Mouse (Mus musculus) midbrain, embryonic 12.5 days (tissue): ENCODE measurements at regions not wholly inside any gene's neighbourhood (a gene's known extent, or its start where the extent isn't known, plus 50 kb on each side); places are given as distances from the start of the nearest gene placed in this dataset.

Experiments
- ATAC-seq: fragments of 200-750 bp; cut with Nextera tagmentation; 2 replicates; pipeline ENCODE4 v1.8.0; 2017; ENCODE audit warnings: low read depth, moderate TSS enrichment, moderate library complexity; ENCODE audit not compliant: low FRiP score
- H3K27ac ChIP-seq: fragments of 300-500 bp; sonication (generic); replicated peaks from 2 replicates; pipeline ENCODE4 v1.5.1; 2016; ENCODE audit warnings: mild to moderate bottlenecking
- H3K27me3 ChIP-seq: fragments of 300-500 bp; sonication (generic); 2 replicates; pipeline ENCODE4 v1.6.1; 2016; ENCODE audit warnings: mild to moderate bottlenecking
- H3K36me3 ChIP-seq: fragments of 300-500 bp; sonication (generic); 2 replicates; pipeline ENCODE4 v1.6.1; 2016
- H3K4me1 ChIP-seq: fragments of 300-500 bp; sonication (generic); 2 replicates; pipeline ENCODE4 v1.6.1; 2016
- H3K4me2 ChIP-seq: fragments of 300-500 bp; sonication (generic); replicated peaks from 2 replicates; pipeline ENCODE4 v1.6.1; 2016; ENCODE audit warnings: mild to moderate bottlenecking, moderate library complexity
- H3K4me3 ChIP-seq: fragments of 300-500 bp; sonication (generic); 2 replicates; pipeline ENCODE4 v1.5.1; 2016; ENCODE audit warnings: mild to moderate bottlenecking
- H3K9ac ChIP-seq: fragments of 300-500 bp; sonication (generic); replicated peaks from 2 replicates; pipeline ENCODE4 v1.6.1; 2016; ENCODE audit warnings: mild to moderate bottlenecking, moderate library complexity
- H3K9me3 ChIP-seq: fragments of 300-500 bp; sonication (generic); 2 replicates; pipeline ENCODE4 v1.6.1; 2016; ENCODE audit warnings: mild to moderate bottlenecking
- WGBS: fragments of 180-500 bp; shearing (Covaris S2); methylation state at CpG from one replicate; pipeline ENCODE4 v1.1.7; 2016; 5-methylcytosine and 5-hydroxymethylcytosine counted together

DNA sequence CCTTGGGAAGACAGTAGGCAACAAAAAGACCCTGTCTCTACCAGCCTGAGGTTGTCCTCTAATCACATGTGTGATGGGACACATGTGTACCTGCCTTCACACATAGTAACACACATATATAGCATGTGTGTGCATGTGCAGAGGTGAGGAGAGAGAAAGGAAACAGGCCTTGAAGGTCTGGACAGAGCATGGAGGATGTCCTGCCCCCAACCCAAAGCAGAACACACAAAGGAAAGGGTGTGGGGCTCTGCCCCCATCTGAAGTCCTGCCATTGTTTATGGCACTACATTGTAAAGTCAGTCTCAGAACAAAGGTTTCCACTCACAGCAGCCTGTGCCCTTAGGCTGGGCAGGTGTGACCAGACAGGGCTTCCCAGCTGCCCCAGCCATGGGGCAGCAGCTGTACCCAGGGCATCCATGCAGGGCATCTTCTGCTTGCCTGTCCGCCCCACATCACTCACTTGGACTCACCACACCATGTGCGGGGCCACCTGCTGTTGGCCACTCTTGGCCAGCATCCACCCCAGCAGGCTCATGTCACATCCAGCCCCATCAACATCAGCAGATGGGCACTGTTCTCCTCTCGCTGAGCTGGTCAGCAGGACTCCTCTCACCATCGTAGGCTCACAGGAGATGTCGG, 83.6 kb upstream of the 1700016C15Rik start:
- Histone ChIP-seq H3K27me3 (no peaks in the 10 kb centered on the region), H3K9me3 (no peaks in the 10 kb centered on the region), H3K4me3 (no peak overlapping the region), H3K36me3 (no peaks in the 10 kb centered on the region), H3K4me2 (no peak overlapping the region), H3K9ac (no peak overlapping the region), H3K4me1 (peaks cover 9% of the 10 kb centered on the region), H3K27ac (no peak overlapping the region)
- 0 out of 2 replicates have a peak, but pooled peaks have one; percentile 27 for ATAC-seq
- 79% methylated on average over 5 of the region's 5 CpGs for WGBS

DNA sequence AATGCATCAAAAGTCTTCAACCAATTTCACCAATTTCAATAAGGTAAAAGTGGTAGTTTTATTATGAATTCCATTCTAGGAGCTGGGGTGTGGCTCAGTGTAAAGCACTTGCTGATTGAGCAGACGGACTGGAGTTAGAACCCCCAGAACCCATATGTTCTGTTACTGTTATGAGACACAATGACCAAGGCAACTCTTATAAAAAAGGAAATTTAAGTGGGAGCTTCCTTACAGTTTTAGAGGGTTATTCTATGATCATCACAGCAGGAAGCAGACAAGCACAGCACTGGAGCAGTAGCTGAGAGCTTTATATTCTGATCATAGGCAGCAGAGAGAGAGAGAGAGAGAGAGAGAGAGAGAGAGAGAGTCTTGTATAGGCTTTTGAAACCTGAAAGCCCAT, 81.7 kb upstream of the 1700016C15Rik start:
- Histone ChIP-seq H3K9me3 (no peaks in the 10 kb centered on the region), H3K4me3 (no peak overlapping the region), H3K4me1 (peaks cover 4% of the 10 kb centered on the region; the same call in 1 of the 2 replicates), H3K36me3 (no peaks in the 10 kb centered on the region), H3K9ac (no peak overlapping the region), H3K27me3 (no peaks in the 10 kb centered on the region), H3K27ac (no peak overlapping the region), H3K4me2 (no peak overlapping the region)
- 90% methylated on average over 1 of the region's 1 CpGs for WGBS
- ATAC-seq, result no peak

DNA sequence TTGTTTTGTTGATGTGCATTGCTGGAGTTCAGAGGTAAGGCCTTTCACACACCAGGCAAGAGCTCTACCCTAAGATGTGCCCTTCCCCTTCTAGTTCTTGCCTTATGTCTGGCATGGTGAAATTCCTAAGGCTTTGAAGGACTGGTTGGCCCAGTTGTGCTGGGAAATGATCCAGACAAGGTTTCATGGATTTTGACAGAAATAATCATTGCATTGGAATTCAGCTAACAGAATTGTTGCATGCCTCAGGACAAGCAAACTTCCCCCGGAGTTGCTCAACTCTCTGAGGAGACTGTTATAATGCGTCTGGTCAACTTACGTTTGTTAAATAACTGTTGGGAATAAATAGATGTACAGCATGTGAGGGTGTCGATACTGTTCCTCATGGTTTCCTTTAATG, 80.6 kb upstream of the 1700016C15Rik start:
- H3K4me1 ChIP-seq, result no peaks in the 10 kb centered on the region
- H3K4me3 ChIP-seq, result no peak overlapping the region
- H3K36me3 ChIP-seq, result no peaks in the 10 kb centered on the region
- H3K4me2 ChIP-seq, result no peak overlapping the region
- no peak overlapping the region for H3K9ac ChIP-seq
- WGBS, result 92% methylated on average over 4 of the region's 4 CpGs
- ATAC-seq, result no peak
- no peaks in the 10 kb centered on the region for H3K27me3 ChIP-seq
- H3K9me3 ChIP-seq, result no peaks in the 10 kb centered on the region
- H3K27ac ChIP-seq, result no peak overlapping the region

DNA sequence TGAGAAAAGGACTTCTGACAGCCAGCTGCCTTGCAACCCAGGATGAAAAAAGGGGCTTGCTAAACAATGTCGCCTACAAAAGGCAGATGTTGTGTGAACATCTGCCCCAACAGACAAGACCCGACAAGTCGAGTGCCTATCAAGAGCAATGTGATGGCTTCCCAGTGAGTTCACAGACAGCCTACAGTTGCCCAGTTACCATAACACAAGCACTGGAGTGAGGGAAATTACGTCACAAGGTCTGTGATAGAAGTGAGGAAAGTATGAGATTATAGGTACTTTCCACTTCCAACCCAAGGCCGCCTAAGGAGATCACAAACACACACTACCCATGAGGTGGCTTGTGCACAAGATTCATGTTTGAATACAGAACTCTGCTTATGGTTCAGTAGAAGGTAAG, 78.4 kb upstream of the 1700016C15Rik start:
- no peak overlapping the region for H3K9ac ChIP-seq
- H3K36me3 ChIP-seq, result no peaks in the 10 kb centered on the region
- H3K4me2 ChIP-seq, result no peak overlapping the region
- ATAC-seq, result no peak
- H3K9me3 ChIP-seq, result no peaks in the 10 kb centered on the region
- H3K4me3 ChIP-seq, result no peak overlapping the region
- no peak overlapping the region for H3K27ac ChIP-seq
- H3K4me1 ChIP-seq, result no peaks in the 10 kb centered on the region
- 79% methylated on average over 5 of the region's 5 CpGs for whole genome bisulfite sequencing
- H3K27me3 ChIP-seq, result no peaks in the 10 kb centered on the region

DNA sequence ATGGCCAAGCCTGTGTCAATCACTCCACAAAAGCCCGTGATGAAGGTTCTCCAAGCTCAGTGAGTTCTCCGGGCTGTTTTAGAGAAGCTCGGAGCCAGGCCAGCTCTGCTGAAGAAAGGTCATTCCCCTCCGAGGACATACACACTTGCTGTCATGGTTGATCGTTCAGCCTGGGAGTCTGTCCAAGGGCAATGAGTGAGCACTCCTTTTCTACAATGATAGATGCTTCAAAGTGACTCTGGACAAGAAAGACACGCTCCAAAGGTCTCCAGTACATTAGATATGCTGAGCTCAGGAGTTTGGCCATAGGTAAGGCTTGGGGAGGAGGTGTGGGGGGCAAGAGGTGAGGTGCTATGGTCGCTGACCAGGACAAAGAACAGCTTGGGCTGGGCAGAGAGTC, 66.5 kb upstream of the 1700016C15Rik start:
- ATAC-seq, result no peak
- Histone ChIP-seq H3K4me2 (no peak overlapping the region), H3K9ac (no peak overlapping the region), H3K36me3 (no peaks in the 10 kb centered on the region), H3K9me3 (no peaks in the 10 kb centered on the region), H3K27ac (no peak overlapping the region), H3K4me3 (no peak overlapping the region), H3K27me3 (0 out of 2 replicates have a peak, but pooled peaks cover 5% of the 10 kb centered on the region), H3K4me1 (no peaks in the 10 kb centered on the region)
- 84% methylated on average over 7 of the region's 7 CpGs for WGBS

DNA sequence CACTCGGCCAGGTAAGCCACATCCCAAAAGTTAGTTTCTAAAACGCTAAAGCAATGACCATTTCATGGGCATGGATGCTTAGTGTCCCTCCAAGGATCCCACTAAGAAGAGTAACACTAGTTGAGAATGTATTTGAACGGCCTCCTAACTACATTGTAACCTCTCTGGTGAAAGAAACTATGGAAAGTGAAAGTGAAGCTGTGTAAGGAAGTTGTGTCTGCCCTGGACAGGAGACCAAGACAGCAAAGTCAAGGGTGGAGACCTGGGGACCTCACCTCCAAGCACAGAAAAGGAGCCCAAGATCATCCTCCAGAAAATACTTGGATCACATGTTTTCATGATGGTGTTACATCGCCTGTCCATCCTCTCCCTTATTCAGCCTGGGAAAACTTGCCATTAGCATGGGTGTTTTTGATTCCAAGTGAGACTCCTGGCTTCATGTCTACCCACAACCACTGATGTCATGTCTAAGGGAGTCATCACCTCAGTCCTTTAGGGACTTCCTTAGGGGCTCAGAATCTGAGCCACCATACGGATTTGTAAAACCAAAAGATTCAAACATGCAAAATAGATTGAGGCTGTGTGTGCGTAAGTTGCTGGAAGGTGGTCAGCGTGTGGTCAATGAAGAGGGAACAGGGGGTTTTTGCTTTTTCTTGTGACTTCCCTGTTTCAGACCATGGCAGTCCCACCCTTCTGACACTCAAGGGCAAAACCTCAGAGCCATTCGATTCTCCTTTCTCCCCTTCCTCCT, 62.4 kb upstream of the 1700016C15Rik start:
- ATAC-seq, result no peak
- no peak overlapping the region for H3K4me2 ChIP-seq
- WGBS, result 90% methylated on average over 8 of the region's 8 CpGs
- H3K36me3 ChIP-seq, result no peaks in the 10 kb centered on the region
- no peaks in the 10 kb centered on the region for H3K9me3 ChIP-seq
- H3K27me3 ChIP-seq, result 0 out of 2 replicates have a peak, but pooled peaks cover 5% of the 10 kb centered on the region
- H3K4me1 ChIP-seq, result no peaks in the 10 kb centered on the region
- no peak overlapping the region for H3K4me3 ChIP-seq
- no peak overlapping the region for H3K9ac ChIP-seq
- no peak overlapping the region for H3K27ac ChIP-seq

DNA sequence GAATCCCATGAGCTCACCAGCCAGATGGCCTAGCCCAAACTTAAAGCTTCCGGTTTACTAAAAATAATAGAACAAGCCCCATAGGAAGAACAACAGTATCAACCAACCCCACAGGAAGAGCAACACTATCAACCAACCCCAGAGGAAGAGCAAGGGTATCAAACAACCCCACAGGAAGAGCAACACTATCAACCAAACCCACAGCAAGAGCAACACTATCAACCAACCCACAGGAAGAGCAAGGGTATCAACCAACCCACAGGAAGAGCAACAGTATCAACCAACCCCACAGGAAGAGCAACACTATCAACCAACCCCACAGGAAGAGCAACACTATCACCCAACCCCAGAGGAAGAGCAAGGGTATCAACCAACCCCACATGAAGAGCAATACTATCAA, 59.0 kb upstream of the 1700016C15Rik start:
- no peak overlapping the region for H3K27ac ChIP-seq
- no peak overlapping the region for H3K9ac ChIP-seq
- no peak overlapping the region for H3K4me3 ChIP-seq
- H3K27me3 ChIP-seq, result no peaks in the 10 kb centered on the region
- H3K36me3 ChIP-seq, result no peaks in the 10 kb centered on the region
- no peak overlapping the region for H3K4me2 ChIP-seq
- WGBS, result 97% methylated on average over 1 of the region's 1 CpGs
- no peaks in the 10 kb centered on the region for H3K4me1 ChIP-seq
- no peaks in the 10 kb centered on the region for H3K9me3 ChIP-seq
- ATAC-seq, result no peak

DNA sequence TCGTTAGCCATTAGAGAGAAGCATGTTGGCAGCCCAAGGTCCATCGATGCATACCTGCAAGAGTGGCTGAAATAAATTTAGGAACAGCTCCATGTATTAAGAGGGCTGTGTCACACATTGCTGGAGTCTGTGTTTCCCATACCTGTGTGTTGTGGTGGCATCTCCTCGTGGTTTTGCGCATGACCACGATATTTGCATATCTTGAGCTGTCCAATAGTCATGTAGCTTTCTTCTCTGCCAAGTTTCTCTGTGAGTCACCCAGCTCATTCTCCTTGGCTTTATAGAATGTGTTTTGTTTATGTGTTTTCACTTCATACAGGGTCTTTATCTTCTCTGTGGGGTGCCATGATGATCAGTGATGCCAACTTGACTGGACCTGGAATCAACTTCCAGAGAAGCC, 53.0 kb upstream of the 1700016C15Rik start:
- Histone ChIP-seq H3K27ac (no peak overlapping the region), H3K36me3 (no peaks in the 10 kb centered on the region), H3K4me3 (no peak overlapping the region), H3K9me3 (no peaks in the 10 kb centered on the region), H3K4me2 (no peak overlapping the region), H3K27me3 (no peaks in the 10 kb centered on the region), H3K4me1 (no peaks in the 10 kb centered on the region), H3K9ac (no peak overlapping the region)
- no peak for ATAC-seq
- 92% methylated on average over 5 of the region's 5 CpGs for WGBS

DNA sequence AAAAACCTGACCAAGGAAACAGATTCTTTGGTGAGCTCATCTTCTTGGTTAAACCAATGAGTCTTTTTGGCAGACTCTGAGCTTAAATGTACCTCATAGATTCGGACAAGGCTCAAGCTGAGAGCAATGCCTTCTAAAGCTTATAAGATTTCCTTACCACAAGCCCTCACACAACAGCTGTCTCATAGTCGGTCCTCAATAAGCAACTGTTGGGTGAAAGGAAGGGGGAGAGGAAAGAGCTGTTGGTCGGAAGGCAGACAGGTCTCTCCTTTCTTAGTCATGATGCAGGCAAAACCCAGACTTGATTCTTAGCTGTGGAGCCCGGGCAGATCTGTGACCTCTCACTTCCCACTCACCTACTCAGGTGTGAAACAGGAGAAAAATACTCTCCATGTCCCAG, 50.8 kb upstream of the 1700016C15Rik start:
- no peak for ATAC-seq
- WGBS, result 90% methylated on average over 4 of the region's 4 CpGs
- H3K9me3 ChIP-seq, result no peaks in the 10 kb centered on the region
- no peak overlapping the region for H3K4me3 ChIP-seq
- H3K27ac ChIP-seq, result no peak overlapping the region
- no peak overlapping the region for H3K4me2 ChIP-seq
- H3K9ac ChIP-seq, result no peak overlapping the region
- H3K36me3 ChIP-seq, result no peaks in the 10 kb centered on the region
- no peaks in the 10 kb centered on the region for H3K27me3 ChIP-seq
- peaks cover 2% of the 10 kb centered on the region; the same call in 1 of the 2 replicates for H3K4me1 ChIP-seq
